Mouse (Mus musculus) spleen, adult 2 months (tissue): ENCODE results near the gene Bank1.

ENCODE experiments used
- CTCF ChIP-seq: fragments of 200-500 bp; IDR thresholded peaks from 2 replicates; pipeline ENCODE4 v1.5.1; 2011; ENCODE audit warnings: mild to moderate bottlenecking, inconsistent platforms; ENCODE audit not compliant: insufficient read depth, insufficient read length, insufficient replicate concordance; ENCODE audit errors: extremely low read depth
- POLR2A ChIP-seq: fragments of 200-500 bp; IDR thresholded peaks from 2 replicates; pipeline ENCODE4 v1.6.1; 2011; ENCODE audit warnings: low read depth, low read length, inconsistent platforms

- TF ChIP-seq CTCF (no peak), POLR2A (no peak)
These were observed 255.5 kb downstream of the Bank1 start for GRCm38 (mm10) chr3:136070394-136070793.
